9 mouse cellular contexts compared by ENCODE assay signal in the genomic region with DNA sequence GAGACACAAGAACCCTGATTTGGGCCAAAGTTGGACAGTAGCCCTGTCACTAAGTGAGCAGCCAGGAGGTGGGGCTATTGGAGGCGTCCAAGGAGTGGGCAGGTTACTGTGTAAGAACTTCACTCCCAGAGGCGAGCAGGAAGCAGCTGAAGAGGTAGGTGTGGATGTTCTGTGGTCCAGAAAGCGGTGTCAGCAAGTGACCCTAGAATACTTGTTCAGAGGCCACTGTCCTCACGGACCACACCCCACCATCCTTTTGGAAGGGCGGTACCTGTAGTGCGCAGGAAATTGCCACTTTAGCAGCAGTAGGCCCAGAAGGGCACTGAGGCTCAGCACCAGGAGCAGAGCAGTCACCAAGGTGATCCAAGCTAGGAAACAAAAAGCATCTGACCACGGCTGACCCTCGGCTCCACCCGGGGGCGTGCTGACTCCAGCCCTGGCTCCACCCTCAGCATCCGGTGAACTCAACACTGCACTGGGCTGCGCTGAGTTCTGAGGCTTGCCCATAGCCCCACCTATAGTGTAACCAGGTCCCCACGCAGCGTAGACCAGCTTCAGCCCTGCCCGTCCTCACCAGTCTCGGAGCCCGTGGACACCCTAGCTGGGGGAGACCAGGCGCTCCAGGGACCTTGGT. TPM values are rescaled to one million over a fixed set of nuclear protein-coding genes. Genes with fewer than 3 reads are reported as not detected.
DNase-seq lines count a peak whose midpoint lies in the region; ATAC-seq and TF ChIP-seq lines count a peak whose summit lies in the region.
"Had no signal": no experiment of that assay in that cellular context is flagged by ENCODE, and none has a peak within 500 bp of the region (broad histone marks: within the 10 kb centered on the region; RNA-seq: fewer than 3 reads in every experiment).

No protein-coding gene starts in this region.

- H3K27ac ChIP-seq in embryonic facial prominence, embryonic 12.5 days, result no peak overlapping the region
- H3K27ac ChIP-seq in heart, embryonic 14.5 days (replicated peaks in 1 of 2; ENCODE audit: control insufficient read depth in 1 of 2, insufficient read depth in 1 of 2, low read depth in 2 of 2, low read length in 2 of 2), result no peak overlapping the region
- H3K27ac ChIP-seq in kidney, embryonic 16.5 days (ENCODE audit: low read length), result no peak overlapping the region
- H3K27ac ChIP-seq in stomach, postnatal 0 days (replicated peaks), result peak overlapping the region; percentile 73

- DNase-seq in cerebellum, postnatal 10 days, result peak; percentile 50 to 58
- no peak for DNase-seq in cerebellum, adult 11-12 months
- peak; percentile 75 for DNase-seq in lung, postnatal 25 days (ENCODE audit: low spot score)
- peak; percentile 75 for DNase-seq in stomach, postnatal 0 days (ENCODE audit: low spot score)
- no peak for DNase-seq in adipocyte (ENCODE audit: low spot score)

- H3K27me3 ChIP-seq in embryonic facial prominence, embryonic 12.5 days, result no peaks in the 10 kb centered on the region
- H3K27me3 ChIP-seq in heart, embryonic 14.5 days (ENCODE audit: control insufficient read depth, insufficient read depth, low read length), result no peaks in the 10 kb centered on the region
- H3K27me3 ChIP-seq in kidney, embryonic 16.5 days (ENCODE audit: insufficient read depth, low read length), result no peaks in the 10 kb centered on the region
- no peaks in the 10 kb centered on the region for H3K27me3 ChIP-seq in stomach, postnatal 0 days (ENCODE audit: control insufficient read depth, insufficient read depth, low read length)

- H3K4me2 ChIP-seq in embryonic facial prominence, embryonic 12.5 days (replicated peaks), result peak overlapping the region; percentile 65
- H3K4me2 ChIP-seq in heart, embryonic 14.5 days (ENCODE audit: low read length), result peak overlapping the region; percentile 75
- H3K4me2 ChIP-seq in kidney, embryonic 16.5 days (replicated peaks; ENCODE audit: low read depth, low read length), result peak overlapping the region; percentile 68
- H3K4me2 ChIP-seq in stomach, postnatal 0 days (replicated peaks; ENCODE audit: low read depth), result peak overlapping the region; percentile 59

- H3K9ac ChIP-seq in embryonic facial prominence, embryonic 12.5 days, result peak overlapping the region; percentile 41
- peak overlapping the region; percentile 54; the same call in 1 of the 2 replicates for H3K9ac ChIP-seq in heart, embryonic 14.5 days (ENCODE audit: low read length)
- H3K9ac ChIP-seq in kidney, embryonic 16.5 days (replicated peaks; ENCODE audit: low read length), result peak overlapping the region; percentile 56
- H3K9ac ChIP-seq in stomach, postnatal 0 days (ENCODE audit: low read length), result peak overlapping the region; percentile 47

- no peaks in the 10 kb centered on the region for H3K9me3 ChIP-seq in embryonic facial prominence, embryonic 12.5 days
- H3K9me3 ChIP-seq in heart, embryonic 14.5 days (ENCODE audit: control insufficient read depth, low read length), result no peaks in the 10 kb centered on the region
- H3K9me3 ChIP-seq in kidney, embryonic 16.5 days (ENCODE audit: low read length), result no peaks in the 10 kb centered on the region
- H3K9me3 ChIP-seq in stomach, postnatal 0 days (ENCODE audit: control insufficient read depth, low read length), result no peaks in the 10 kb centered on the region

- peak; percentile 85 for ATAC-seq in embryonic facial prominence, embryonic 12.5 days (ENCODE audit: insufficient number of reproducible peaks, insufficient read depth, low FRiP score, low TSS enrichment)
- peak; percentile 78; the same call in 1 of the 2 replicates for ATAC-seq in heart, embryonic 14.5 days (ENCODE audit: insufficient number of reproducible peaks, insufficient read depth, low FRiP score, low read depth)
- ATAC-seq in kidney, embryonic 16.5 days (ENCODE audit: low FRiP score, low TSS enrichment), result peak; percentile 94
- peak; percentile 86 for ATAC-seq in stomach, postnatal 0 days (ENCODE audit: low FRiP score, low TSS enrichment)

- peak overlapping the region; percentile 37 for H3K4me3 ChIP-seq in embryonic facial prominence, embryonic 12.5 days
- H3K4me3 ChIP-seq in heart, embryonic 14.5 days (ENCODE audit: control insufficient read depth in 1 of 2, insufficient read depth in 1 of 2, low read depth in 1 of 2, low read length in 2 of 2), result peak overlapping the region; percentile 33 to 38
- peak overlapping the region; percentile 39 for H3K4me3 ChIP-seq in kidney, embryonic 16.5 days (ENCODE audit: low read length)
- H3K4me3 ChIP-seq in stomach, postnatal 0 days (ENCODE audit: low read depth, low read length), result peak overlapping the region; percentile 28

- peak; percentile 62 for TF ChIP-seq CTCF in stomach, postnatal 0 days (IDR thresholded peaks at IDR 0.05; ENCODE audit: low read depth)

- no peaks in the 10 kb centered on the region for H3K36me3 ChIP-seq in embryonic facial prominence, embryonic 12.5 days
- H3K36me3 ChIP-seq in heart, embryonic 14.5 days (ENCODE audit: control insufficient read depth, insufficient read depth, low read length), result no peaks in the 10 kb centered on the region
- H3K36me3 ChIP-seq in kidney, embryonic 16.5 days (ENCODE audit: insufficient read depth, low read length), result no peaks in the 10 kb centered on the region
- H3K36me3 ChIP-seq in stomach, postnatal 0 days (ENCODE audit: control insufficient read depth, insufficient read depth, low read length), result no peaks in the 10 kb centered on the region

- WGBS in embryonic facial prominence, embryonic 12.5 days, result 15% methylated on average over 18 of the region's 18 CpGs
- WGBS in heart, embryonic 14.5 days, result 18% methylated on average over 18 of the region's 18 CpGs
- WGBS in kidney, embryonic 16.5 days, result 16% methylated on average over 18 of the region's 18 CpGs
- 19% methylated on average over 18 of the region's 18 CpGs for WGBS in stomach, postnatal 0 days

- peaks cover 6% of the 10 kb centered on the region for H3K4me1 ChIP-seq in embryonic facial prominence, embryonic 12.5 days
- H3K4me1 ChIP-seq in heart, embryonic 14.5 days (ENCODE audit: control insufficient read depth in 2 of 2, insufficient read depth in 2 of 2, low read length in 2 of 2), result peaks cover 0 to 8% of the 10 kb centered on the region in 2 experiments; a peak in 1 of 4 replicates
- H3K4me1 ChIP-seq in kidney, embryonic 16.5 days (ENCODE audit: insufficient read depth, low read length), result 0 out of 2 replicates have a peak, but pooled peaks cover 6% of the 10 kb centered on the region
- H3K4me1 ChIP-seq in stomach, postnatal 0 days (replicated peaks; ENCODE audit: control insufficient read depth, insufficient read depth), result no peaks in the 10 kb centered on the region

- no peak for TF ChIP-seq EP300 in stomach, postnatal 0 days (optimal IDR thresholded peaks at IDR 0.05)

RNA-seq across cellular contexts. Expression of a gene that starts 8.7 kb away (rescaled TPM):
- polyA plus RNA-seq in embryonic facial prominence, embryonic 12.5 days (2016; fragmentation: Nextera tagmentation; extraction: Ambion mirVana), result 250 and 253 TPM in 2 replicates
- 150 and 165 TPM in 2 replicates for polyA plus RNA-seq in heart, embryonic 14.5 days (2014; fragmentation: Nextera tagmentation; extraction: Ambion mirVana)
- 284 and 293 TPM in 2 replicates for polyA plus RNA-seq in kidney, embryonic 16.5 days (2015; fragmentation: Nextera tagmentation; extraction: Ambion mirVana)
- 50.0 and 67.3 TPM in 2 replicates for polyA plus RNA-seq in stomach, postnatal 0 days (2015; fragmentation: Nextera tagmentation; extraction: Ambion mirVana)

RNA-seq across cellular contexts. Expression of a gene that starts 11.4 kb away (rescaled TPM):
- polyA plus RNA-seq in embryonic facial prominence, embryonic 12.5 days (2016; fragmentation: Nextera tagmentation; extraction: Ambion mirVana), result 0.61 and 0.64 TPM in 2 replicates
- 1.0 and 1.7 TPM in 2 replicates for polyA plus RNA-seq in heart, embryonic 14.5 days (2014; fragmentation: Nextera tagmentation; extraction: Ambion mirVana)
- 0.28 and 0.30 TPM in 2 replicates for polyA plus RNA-seq in kidney, embryonic 16.5 days (2015; fragmentation: Nextera tagmentation; extraction: Ambion mirVana)
- 0.05 and 0.06 TPM in 2 replicates for polyA plus RNA-seq in stomach, postnatal 0 days (2015; fragmentation: Nextera tagmentation; extraction: Ambion mirVana)
- polyA plus RNA-seq: C2C12 had no signal

RNA-seq across cellular contexts. Expression of a gene that starts 18.0 kb away (rescaled TPM):
- 48.4 and 50.3 TPM in 2 replicates for polyA plus RNA-seq in embryonic facial prominence, embryonic 12.5 days (2016; fragmentation: Nextera tagmentation; extraction: Ambion mirVana)
- 60.2 and 60.3 TPM in 2 replicates for polyA plus RNA-seq in heart, embryonic 14.5 days (2014; fragmentation: Nextera tagmentation; extraction: Ambion mirVana)
- 122 and 125 TPM in 2 replicates for polyA plus RNA-seq in kidney, embryonic 16.5 days (2015; fragmentation: Nextera tagmentation; extraction: Ambion mirVana)
- 366 and 374 TPM in 2 replicates for polyA plus RNA-seq in stomach, postnatal 0 days (2015; fragmentation: Nextera tagmentation; extraction: Ambion mirVana)

RNA-seq across cellular contexts. Expression of a gene that starts 36.8 kb away (rescaled TPM):
- 125 TPM in 2 replicates for polyA plus RNA-seq in embryonic facial prominence, embryonic 12.5 days (2016; fragmentation: Nextera tagmentation; extraction: Ambion mirVana)
- 63.6 and 69.4 TPM in 2 replicates for polyA plus RNA-seq in heart, embryonic 14.5 days (2014; fragmentation: Nextera tagmentation; extraction: Ambion mirVana)
- polyA plus RNA-seq in kidney, embryonic 16.5 days (2015; fragmentation: Nextera tagmentation; extraction: Ambion mirVana), result 94.7 and 102 TPM in 2 replicates
- polyA plus RNA-seq in stomach, postnatal 0 days (2015; fragmentation: Nextera tagmentation; extraction: Ambion mirVana), result 86.7 and 87.3 TPM in 2 replicates

RNA-seq across cellular contexts. Expression of a gene that starts 36.8 kb away (rescaled TPM):
- polyA plus RNA-seq in embryonic facial prominence, embryonic 12.5 days (2016; fragmentation: Nextera tagmentation; extraction: Ambion mirVana), result 11.1 and 11.3 TPM in 2 replicates
- polyA plus RNA-seq in heart, embryonic 14.5 days (2014; fragmentation: Nextera tagmentation; extraction: Ambion mirVana), result 7.1 and 7.6 TPM in 2 replicates
- 7.7 and 8.1 TPM in 2 replicates for polyA plus RNA-seq in kidney, embryonic 16.5 days (2015; fragmentation: Nextera tagmentation; extraction: Ambion mirVana)
- 2.1 and 2.4 TPM in 2 replicates for polyA plus RNA-seq in stomach, postnatal 0 days (2015; fragmentation: Nextera tagmentation; extraction: Ambion mirVana)

Comparison
In these comparisons a context has a peak if more than half of its experiments do, and no peak if none do; other contexts are left out.
1. DNase-seq: peak in cerebellum, postnatal 10 days (2 of 2), lung, postnatal 25 days (single experiment) and stomach, postnatal 0 days (single experiment); none in cerebellum, adult 11-12 months (single experiment) and adipocyte (single experiment).
2. Peak in every context shown above with its lines, with median percentiles within 50 percentile points of each other: ATAC-seq, H3K4me2 ChIP-seq, H3K4me3 ChIP-seq and H3K9ac ChIP-seq.